Mouse (Mus musculus): ENCODE measurements around the gene Zfp354a. TPM values are rescaled to one million over a fixed set of nuclear protein-coding genes. Genes with fewer than 3 reads are reported as not detected.

Zfp354a gene
- total RNA-seq, 2 experiments from 2014 or later = 2.1 to 3.1 TPM

Other genes starting within 250 kb of the Zfp354a start
- 10 to 100 TPM; 11.2 to 13.5 TPM for gene Zfp354c, start 231.5 kb upstream of the Zfp354a start, total RNA-seq (2021)
- gene Zfp879, start 217.7 kb upstream of the Zfp354a start, total RNA-seq (2021) = 1 to 10 TPM in 1 of 2 experiments, under 1 TPM in 1; 0.92 to 1.2 TPM
- gene Grm6, start 208.6 kb upstream of the Zfp354a start, total RNA-seq (2021) = not detected
- gene Zfp454, start 171.6 kb upstream of the Zfp354a start, total RNA-seq (2021) = 1 to 10 TPM; 1.9 to 2.2 TPM
- 1 to 10 TPM; 2.3 to 3.1 TPM for gene Zfp2, start 143.1 kb upstream of the Zfp354a start, total RNA-seq (2021)
- gene Zfp354b, start 127.6 kb upstream of the Zfp354a start, total RNA-seq (2021) = 1 to 10 TPM in 1 of 2 experiments, under 1 TPM in 1; 0.87 to 2.6 TPM
- gene 4933414I15Rik, start 115.5 kb upstream of the Zfp354a start, total RNA-seq (2021) = not detected
- gene Prop1, start 105.5 kb upstream of the Zfp354a start, total RNA-seq (2021) = not detected
- not detected for gene Olfr1378, start 92.7 kb upstream of the Zfp354a start, total RNA-seq (2021)
- not detected for gene Olfr1377, start 77.3 kb upstream of the Zfp354a start, total RNA-seq (2021)
- not detected for gene Olfr51, start 55.7 kb upstream of the Zfp354a start, total RNA-seq (2021)
- gene Olfr54, start 45.0 kb upstream of the Zfp354a start, total RNA-seq (2021) = not detected
- gene Olfr1375, start 11.1 kb upstream of the Zfp354a start, total RNA-seq (2021) = not detected
- not detected for gene Gm12569, start 161.2 kb downstream of the Zfp354a start, total RNA-seq (2021)
- gene Clk4, start 202.5 kb downstream of the Zfp354a start, total RNA-seq (2021) = 10 to 100 TPM; 35.2 to 58.9 TPM
- gene BC049762, start 203.8 kb downstream of the Zfp354a start, total RNA-seq (2021) = not detected
- 10 to 100 TPM; 12.0 to 15.2 TPM for gene Col23a1, start 230.7 kb downstream of the Zfp354a start, total RNA-seq (2021)